Mouse (Mus musculus): ENCODE results near the gene Myb.

The Myb gene

GRCm38 (mm10) chr10:21114459-21114858 lies 46.3 kb downstream of the Myb start:
- no peak for DNase-seq

GRCm38 (mm10) chr10:21112689-21113088 lies 48.1 kb downstream of the Myb start:
- no peak for DNase-seq

DNA sequence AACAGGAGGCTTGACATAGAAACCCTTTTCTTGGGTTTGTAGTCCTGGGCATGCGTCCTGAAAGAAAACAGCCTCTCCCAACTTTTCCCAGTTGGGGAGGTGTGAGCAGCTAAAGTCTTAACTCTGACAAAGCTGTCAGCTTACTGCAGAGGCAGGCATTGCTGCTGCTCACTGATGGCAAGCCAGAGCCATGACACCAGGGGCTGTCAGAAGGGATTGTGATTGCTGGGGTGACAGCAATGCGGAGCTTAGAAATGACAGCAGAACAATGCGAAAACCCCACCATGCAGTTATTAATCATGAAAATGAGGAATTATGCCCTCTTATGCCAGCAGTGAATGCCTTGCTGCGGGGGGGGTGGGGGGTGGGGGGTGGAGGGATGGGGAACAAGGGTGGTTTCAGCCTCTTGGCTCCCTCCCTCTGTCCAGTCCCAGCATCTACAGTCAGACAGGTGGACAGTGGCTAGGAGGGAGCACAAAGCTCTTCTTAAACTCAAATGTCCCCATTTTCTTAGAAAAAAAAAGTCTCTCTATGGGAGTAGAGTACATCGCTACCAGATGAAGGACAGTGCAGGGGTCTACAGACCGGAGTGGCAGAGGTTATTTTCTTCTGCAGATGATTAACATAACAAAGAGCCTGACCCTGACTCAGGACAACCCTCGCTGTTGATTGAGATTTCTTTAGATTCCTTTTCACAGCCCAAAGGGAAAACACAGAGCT lies 51.3 kb downstream of the Myb start:
- DNase-seq: no peak

DNA sequence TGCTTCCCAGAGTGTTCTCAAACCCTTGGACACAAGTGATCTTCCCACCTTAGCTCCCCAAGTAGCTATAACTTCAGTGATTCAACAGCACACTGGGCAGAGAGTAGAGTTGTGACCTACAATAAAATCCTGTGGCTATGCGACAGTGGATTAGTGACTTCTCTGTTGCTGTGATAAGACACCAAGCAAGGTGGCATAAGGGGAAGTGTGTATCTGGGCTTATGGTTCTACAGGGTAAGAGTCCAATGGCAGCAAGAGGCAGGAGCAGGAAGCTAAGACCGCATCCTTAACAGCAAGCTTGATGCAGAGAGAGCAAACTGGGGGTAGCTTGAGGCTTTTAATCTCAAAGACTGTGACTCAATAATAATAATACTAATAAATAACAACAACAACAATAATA lies 52.0 kb downstream of the Myb start:
- DNase-seq: no peak

GRCm38 (mm10) chr10:21108182-21108581 lies 52.6 kb downstream of the Myb start:
- DNase-seq: no peak

GRCm38 (mm10) chr10:21105206-21105605 lies 55.6 kb downstream of the Myb start:
- DNase-seq: no peak

DNA sequence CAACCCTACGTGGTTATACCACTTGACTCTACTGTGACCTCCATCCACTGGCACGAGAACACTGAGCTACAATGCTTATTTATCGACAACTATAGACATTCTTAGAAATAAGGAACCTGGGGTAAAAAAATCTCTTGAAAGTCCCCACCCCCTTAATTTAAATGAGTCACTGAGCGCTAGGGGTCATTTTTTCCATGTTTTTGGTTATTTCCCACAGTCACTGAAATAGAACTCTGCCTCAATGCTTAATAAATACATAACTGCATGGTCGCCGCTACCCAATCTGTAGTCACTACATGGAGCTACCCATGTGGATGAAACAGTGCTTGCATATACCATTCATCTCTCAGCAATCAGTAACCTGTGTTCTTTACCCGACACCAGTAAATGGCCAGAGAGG lies 58.1 kb downstream of the Myb start:
- DNase-seq: no peak

GRCm38 (mm10) chr10:21101948-21102347 lies 58.8 kb downstream of the Myb start:
- DNase-seq: no peak

DNA sequence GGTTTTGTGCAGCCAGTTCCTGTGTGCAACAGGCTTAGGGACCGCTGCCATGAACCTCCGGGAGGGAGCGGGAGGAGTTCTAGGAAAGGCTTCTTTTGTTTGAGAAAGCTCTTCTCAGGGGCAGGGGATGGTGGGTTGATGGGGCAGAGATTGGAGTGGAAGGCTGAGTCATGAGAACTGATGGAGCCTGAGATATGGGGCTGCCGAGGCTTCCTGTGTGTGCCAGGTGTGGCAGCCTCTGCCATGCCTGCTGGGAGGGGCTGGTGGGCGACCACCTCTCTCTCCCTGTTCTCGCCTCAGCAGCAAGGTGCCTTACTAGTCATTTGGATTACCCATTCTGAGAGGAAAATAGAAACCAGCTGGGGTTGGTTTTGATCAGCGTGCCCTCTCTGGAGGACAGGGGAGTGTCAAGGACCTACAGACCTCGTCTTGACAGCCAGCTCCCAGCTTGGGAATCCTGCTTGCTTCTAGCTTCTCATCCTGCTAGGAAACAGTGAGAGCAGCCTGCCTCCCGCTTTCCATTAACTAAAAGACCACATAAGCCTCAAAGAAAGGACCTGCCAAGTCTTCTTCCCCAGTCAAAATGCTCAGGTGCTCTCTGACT lies 60.0 kb downstream of the Myb start:
- no peak for DNase-seq

DNA sequence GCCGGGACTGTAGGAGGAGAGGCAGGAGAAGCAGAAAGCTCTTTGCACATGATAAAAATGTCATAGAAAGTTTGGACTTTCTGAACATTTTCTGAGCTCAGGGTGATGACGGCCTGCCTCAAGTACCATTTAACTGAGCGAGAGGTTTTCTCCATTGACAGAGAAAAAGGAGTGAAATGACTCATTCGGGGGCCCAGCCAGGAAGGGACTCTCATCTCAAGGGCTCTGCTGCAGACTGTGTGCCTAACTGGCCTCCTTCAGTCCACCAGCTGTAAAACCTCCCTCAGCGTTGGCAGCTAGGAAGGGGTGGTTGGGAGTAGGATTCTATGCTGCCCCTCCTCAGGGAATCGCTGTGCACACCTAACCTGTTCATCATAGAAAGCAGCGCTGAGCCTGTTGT lies 61.3 kb downstream of the Myb start:
- DNase-seq: no peak

- DNase-seq: no peak
These were observed 65.2 kb downstream of the Myb start for GRCm38 (mm10) chr10:21095541-21095940.

GRCm38 (mm10) chr10:21094896-21095295 lies 65.9 kb downstream of the Myb start:
- DNase-seq: no peak

DNA sequence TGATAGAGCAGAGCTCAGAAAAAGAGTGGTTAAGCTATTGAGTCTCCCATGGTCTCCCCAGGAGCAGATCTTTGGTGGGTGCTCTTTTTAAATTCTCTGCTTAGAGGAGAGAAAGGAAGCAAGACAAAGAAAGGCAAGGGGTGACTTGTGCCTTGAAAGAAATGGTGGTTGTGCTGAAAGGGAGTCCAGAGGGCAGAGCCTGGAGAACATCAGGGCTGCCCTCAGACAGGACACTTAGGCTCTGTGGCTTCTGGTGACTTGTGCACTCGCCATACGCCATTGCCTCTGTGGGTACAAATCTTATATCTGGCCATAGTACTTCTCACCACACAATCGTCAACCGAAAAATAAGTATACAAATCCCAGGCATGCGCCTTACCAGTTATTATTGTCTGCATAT lies 67.5 kb downstream of the Myb start:
- no peak for DNase-seq

DNA sequence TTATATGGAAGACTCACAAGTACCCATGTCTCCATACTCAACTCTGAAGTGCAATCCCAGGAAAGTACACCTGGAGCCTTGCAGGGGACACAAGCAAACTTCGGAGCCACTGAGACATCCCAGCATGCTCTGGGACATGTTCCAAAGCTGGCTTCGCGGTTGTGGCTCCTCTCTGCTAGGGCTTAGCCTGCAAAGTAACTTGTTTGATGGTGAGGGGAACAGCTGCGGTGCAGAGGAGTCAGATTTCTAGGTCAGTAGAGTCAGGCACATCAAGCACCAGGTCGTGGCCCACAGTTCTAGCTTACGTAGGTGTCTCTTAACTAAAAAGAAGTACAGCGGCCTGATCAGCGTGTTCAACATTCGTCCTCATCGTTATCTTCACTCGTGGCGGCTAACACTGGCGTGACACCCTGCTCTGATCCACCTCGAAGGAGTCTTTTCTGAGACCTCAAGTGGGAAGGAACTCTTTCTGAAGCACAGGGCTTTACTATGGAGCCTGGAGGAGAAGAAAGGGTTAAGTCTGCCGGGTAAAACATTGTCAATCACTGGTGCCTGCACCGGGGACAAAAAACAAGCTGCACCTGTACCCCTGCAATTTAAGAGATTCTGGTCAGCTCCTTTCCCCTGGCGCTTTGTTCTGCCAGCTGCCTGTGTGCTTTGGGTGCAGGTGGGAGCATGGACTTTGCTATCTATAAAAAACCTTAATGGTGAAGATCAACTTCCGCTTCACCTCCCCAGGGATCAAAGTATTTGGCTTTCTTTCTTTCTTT lies 68.1 kb downstream of the Myb start:
- DNase-seq: no peak

GRCm38 (mm10) chr10:21090922-21091700 lies 69.7 kb downstream of the Myb start:
- no peak for DNase-seq

GRCm38 (mm10) chr10:21089541-21089940 lies 71.2 kb downstream of the Myb start:
- no peak for DNase-seq

DNA sequence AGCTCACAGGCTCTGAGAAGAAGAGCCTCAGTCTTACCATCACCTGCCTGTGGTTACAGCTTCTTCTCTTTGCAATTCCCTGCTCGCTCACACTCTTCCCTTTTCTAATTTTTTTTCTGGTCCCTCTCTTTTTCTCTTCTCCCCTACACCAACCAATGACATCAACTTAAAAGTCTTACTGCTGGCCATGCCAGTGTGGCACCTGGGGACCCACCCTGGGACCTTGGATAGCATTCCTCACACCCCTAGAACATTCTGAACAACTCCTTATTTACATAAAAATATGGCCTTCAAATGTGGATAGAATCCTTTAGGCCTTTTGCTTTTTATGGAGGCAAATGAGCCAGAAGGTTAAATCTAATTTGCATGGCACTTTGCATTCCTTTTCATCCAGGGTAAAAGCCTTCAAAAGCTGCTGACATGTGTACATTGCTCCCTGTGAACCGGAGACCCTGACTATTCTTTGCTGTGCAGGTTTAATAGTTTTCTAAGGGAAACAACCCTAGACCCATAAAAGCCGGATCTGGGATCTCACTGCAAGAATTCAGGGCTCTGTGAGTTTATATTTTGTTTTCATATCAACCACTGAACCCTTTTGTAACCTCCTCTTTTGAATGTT lies 73.1 kb downstream of the Myb start:
- DNase-seq: no peak

DNA sequence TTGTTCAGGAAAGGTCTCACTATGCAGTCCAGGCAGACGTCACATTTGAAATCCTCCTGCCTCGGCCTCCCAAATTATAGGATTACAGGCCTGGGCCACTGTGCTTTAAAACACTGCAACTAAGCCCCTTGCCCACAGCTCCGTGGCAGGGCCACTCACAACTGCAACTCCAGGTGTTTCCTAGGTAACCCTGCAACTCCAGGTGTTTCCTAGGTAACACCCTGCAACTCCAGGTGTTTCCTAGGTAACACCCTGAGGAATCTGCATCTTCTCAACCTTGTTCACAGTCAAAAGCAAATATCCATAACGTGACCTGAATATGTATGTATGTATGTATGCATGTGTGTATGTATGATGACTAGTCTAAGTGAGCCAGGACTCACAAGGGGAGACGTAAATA lies 75.7 kb downstream of the Myb start:
- no peak for DNase-seq

GRCm38 (mm10) chr10:21083391-21083918 lies 77.3 kb downstream of the Myb start:
- peak; percentile 60 for DNase-seq

GRCm38 (mm10) chr10:21082447-21082846 lies 78.3 kb downstream of the Myb start:
- DNase-seq: no peak

DNA sequence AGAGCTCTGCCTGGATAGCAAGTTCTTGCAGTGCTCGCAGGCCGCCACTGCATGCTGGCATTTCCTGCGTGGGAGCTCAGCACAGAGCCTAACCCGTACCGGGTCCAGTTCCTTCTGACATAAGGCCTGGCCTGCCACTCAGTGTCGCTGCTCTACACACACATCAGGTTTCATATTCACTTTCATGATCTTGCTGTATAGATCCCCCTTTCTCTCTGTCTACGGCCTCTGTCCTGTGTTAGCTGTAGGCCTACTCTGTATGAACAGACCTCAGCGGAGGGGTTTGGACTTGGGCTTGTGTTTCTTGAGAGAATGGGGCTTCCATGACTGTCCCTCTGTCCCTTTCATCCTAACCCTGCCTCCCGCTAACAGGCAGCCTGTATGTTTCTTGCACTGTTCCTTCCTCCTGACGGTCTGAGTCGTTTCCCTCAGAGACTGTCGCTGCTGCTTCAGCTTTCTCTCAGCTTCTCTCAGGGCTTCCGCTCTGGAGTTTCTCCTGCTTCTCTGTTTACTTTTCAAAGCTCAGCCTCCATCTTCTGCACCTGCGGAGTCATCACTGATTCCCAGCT lies 83.5 kb downstream of the Myb start:
- no peak for DNase-seq

DNA sequence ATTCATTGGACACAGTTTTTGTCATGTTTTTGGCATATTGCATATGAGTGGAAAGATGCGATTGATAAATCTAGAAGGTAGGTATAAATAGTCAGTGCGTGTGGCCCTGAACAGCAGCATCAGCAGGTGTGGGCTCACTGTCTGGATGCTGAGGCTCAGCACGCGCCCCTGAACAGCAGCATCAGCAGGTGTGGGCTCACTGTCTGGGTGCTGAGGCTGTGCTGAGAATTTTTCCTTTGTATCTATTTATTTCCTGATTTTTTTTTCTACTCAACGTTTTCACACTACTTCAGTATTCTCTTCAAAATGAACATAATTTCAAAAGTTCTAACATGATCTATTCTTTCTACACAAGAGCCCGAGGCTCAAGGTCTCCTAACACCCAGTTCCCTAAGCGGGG lies 84.1 kb downstream of the Myb start:
- no peak for DNase-seq
